Mouse (Mus musculus): ENCODE data around the gene Foxj2.

Gene Foxj2

GRCm38 (mm10) chr6:122819306-122820070 lies at the start of gene Foxj2:
TSS of gene Foxj2 (plus strand) at chr6:122819914.
- DNase-seq: peak; percentile 40 to 60

GRCm38 (mm10) chr6:122770760-122771315 lies 48.9 kb upstream of the Foxj2 start:
- DNase-seq: no peak

- DNase-seq: no peak
Measured at GRCm38 (mm10) chr6:122772701-122773100, 47.0 kb upstream of the Foxj2 start.

GRCm38 (mm10) chr6:122774345-122774744 lies 45.4 kb upstream of the Foxj2 start:
- no peak for DNase-seq

GRCm38 (mm10) chr6:122776040-122776439 lies 43.7 kb upstream of the Foxj2 start:
- no peak for DNase-seq

GRCm38 (mm10) chr6:122779916-122780315 lies 39.8 kb upstream of the Foxj2 start:
- DNase-seq: no peak

GRCm38 (mm10) chr6:122781167-122781566 lies 38.5 kb upstream of the Foxj2 start:
- no peak for DNase-seq

- DNase-seq: no peak
Measured at GRCm38 (mm10) chr6:122782164-122782563, 37.5 kb upstream of the Foxj2 start.

- no peak for DNase-seq
Measured at GRCm38 (mm10) chr6:122784866-122785265, 34.8 kb upstream of the Foxj2 start.

- DNase-seq: no peak
Measured at GRCm38 (mm10) chr6:122786275-122786674, 33.4 kb upstream of the Foxj2 start.

- DNase-seq: no peak
Measured at GRCm38 (mm10) chr6:122795254-122795935, 24.3 kb upstream of the Foxj2 start.

- no peak for DNase-seq
Measured at GRCm38 (mm10) chr6:122800640-122801300, 18.9 kb upstream of the Foxj2 start.

- peak in 1 of 2 experiments; percentile 27 for DNase-seq
Measured at GRCm38 (mm10) chr6:122801301-122801800, 18.4 kb upstream of the Foxj2 start, which contains the start of gene Slc2a3. TSS of gene Slc2a3 (minus strand) at chr6:122801640.

GRCm38 (mm10) chr6:122801801-122802514 lies 17.8 kb upstream of the Foxj2 start:
- peak in 1 of 2 experiments; percentile 39 for DNase-seq

- peak in 1 of 2 experiments; percentile 58 for DNase-seq
Measured at GRCm38 (mm10) chr6:122804418-122804817, 15.3 kb upstream of the Foxj2 start.

GRCm38 (mm10) chr6:122810022-122810614 lies 9.6 kb upstream of the Foxj2 start:
- DNase-seq: peak; percentile 34 to 74

GRCm38 (mm10) chr6:122810615-122811279 lies 9.0 kb upstream of the Foxj2 start:
- peak; percentile 82 to 93 for DNase-seq

- DNase-seq: peak; percentile 94 to 95
Measured at GRCm38 (mm10) chr6:122811280-122811652, 8.4 kb upstream of the Foxj2 start.

- peak in 1 of 2 experiments; percentile 44 for DNase-seq
Measured at GRCm38 (mm10) chr6:122811771-122812600, 7.7 kb upstream of the Foxj2 start.

GRCm38 (mm10) chr6:122812716-122813115 lies 7.0 kb upstream of the Foxj2 start:
- DNase-seq: no peak
